Mouse (Mus musculus) limb, embryonic 14.5 days (tissue): ENCODE results near the gene Spns3. TPM values are rescaled to one million over a fixed set of nuclear protein-coding genes. Genes with fewer than 3 reads are reported as not detected.

Experiments
- ATAC-seq: fragments of 200-750 bp; cut with Nextera tagmentation; 2 replicates; pipeline ENCODE4 v1.8.0; 2017; ENCODE audit warnings: low read depth, moderate number of reproducible peaks, moderate TSS enrichment; ENCODE audit not compliant: low FRiP score
- DNase-seq: peaks from one replicate; pipeline ENCODE4 v3.0.0-alpha.2; 2015; ENCODE audit warnings: low spot score
- H3K27ac ChIP-seq: fragments of 300-500 bp; sonication (generic); replicated peaks from 2 replicates; pipeline ENCODE4 v1.5.1; 2014; ENCODE audit warnings: low read depth, mild to moderate bottlenecking, low read length, moderate library complexity, mixed read lengths
- H3K27me3 ChIP-seq: fragments of 300-500 bp; sonication (generic); 2 replicates; pipeline ENCODE4 v1.6.1; 2014; ENCODE audit warnings: low read length, mixed read lengths; ENCODE audit not compliant: control insufficient read depth, insufficient read depth
- H3K36me3 ChIP-seq: fragments of 300-500 bp; sonication (generic); 2 replicates; pipeline ENCODE4 v1.6.1; 2014; ENCODE audit warnings: mild to moderate bottlenecking, low read length, moderate library complexity, mixed read lengths; ENCODE audit not compliant: control insufficient read depth, insufficient read depth
- H3K4me1 ChIP-seq: fragments of 300-500 bp; sonication (generic); 2 replicates; pipeline ENCODE4 v1.6.1; 2014; ENCODE audit warnings: antibody characterized with exemption, low read length, mixed read lengths; ENCODE audit not compliant: control insufficient read depth, insufficient read depth
- H3K4me2 ChIP-seq: fragments of 300-500 bp; sonication (generic); replicated peaks from 2 replicates; pipeline ENCODE4 v1.6.1; 2014; ENCODE audit warnings: low read depth, mild to moderate bottlenecking, low read length, moderate library complexity; ENCODE audit not compliant: severe bottlenecking
- H3K4me3 ChIP-seq: fragments of 300-500 bp; sonication (generic); replicated peaks from 2 replicates; pipeline ENCODE4 v1.5.1; 2014; ENCODE audit warnings: low read length
- H3K9ac ChIP-seq: fragments of 300-500 bp; sonication (generic); 2 replicates; pipeline ENCODE4 v1.6.1; 2014; ENCODE audit warnings: mild to moderate bottlenecking, low read depth, low read length, moderate library complexity; ENCODE audit not compliant: severe bottlenecking
- H3K9me3 ChIP-seq: fragments of 300-500 bp; sonication (generic); 2 replicates; pipeline ENCODE4 v1.6.1; 2016; ENCODE audit warnings: low read length; ENCODE audit not compliant: control insufficient read depth
- POLR2A ChIP-seq: fragments of 200-500 bp; IDR thresholded peaks from 2 replicates; pipeline ENCODE4 v1.8.0; 2012; ENCODE audit warnings: inconsistent platforms, mild to moderate bottlenecking, moderate library complexity, borderline replicate concordance; ENCODE audit not compliant: insufficient read depth, insufficient read length; ENCODE audit errors: extremely low read depth
- WGBS: fragments of 180-500 bp; shearing (Covaris S2); extraction: QIAGEN DNeasy Blood & Tissue Kit; methylation state at CpG from one replicate; pipeline ENCODE4 v1.1.7; 2014; 5-methylcytosine and 5-hydroxymethylcytosine counted together
- polyA plus RNA-seq, 2 experiments: library from polyadenylated mRNA; depleted of rRNA in 1 of 2; stranded (reverse) in 1 of 2; unstranded in 1 of 2; fragments of >200 nt; fragmentation: Nextera tagmentation in 1 of 2; extraction: Ambion mirVana in 1 of 2; gene quantifications; 2 replicates each; pipeline versions ENCODE4 v1.2.1 to v1.2.3; 2012 to 2014

Gene Spns3
- polyA plus RNA-seq, 2 experiments = 0.41 to 0.62 TPM

DNA sequence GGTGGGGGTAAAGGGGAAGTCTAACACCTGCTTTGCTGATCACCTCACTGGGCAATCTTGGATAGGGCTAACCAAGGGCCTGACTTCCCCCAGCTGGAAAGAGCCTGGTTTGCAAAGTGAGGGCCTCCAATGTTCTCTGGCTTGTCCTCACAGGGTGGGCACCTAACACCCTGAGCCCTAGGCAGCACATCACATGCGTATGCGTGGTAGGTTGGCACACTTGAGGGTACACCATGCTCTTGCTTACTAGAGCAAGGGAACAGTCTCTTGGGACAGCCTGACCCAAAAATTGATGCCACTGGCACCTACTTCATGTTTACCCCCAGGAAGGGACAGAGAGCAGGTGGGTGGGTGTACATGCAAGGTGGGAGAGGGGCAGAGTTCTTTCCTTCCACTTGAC, 62.6 kb downstream of the Spns3 start:
- Histone ChIP-seq H3K4me3 (no peak overlapping the region), H3K4me1 (peaks cover 9% of the 10 kb centered on the region), H3K9me3 (no peaks in the 10 kb centered on the region), H3K36me3 (no peaks in the 10 kb centered on the region), H3K9ac (no peak overlapping the region), H3K27ac (no peak overlapping the region), H3K27me3 (peaks cover 28% of the 10 kb centered on the region), H3K4me2 (0 out of 2 replicates have a peak overlapping the region, but pooled peaks have one; percentile 1)
- ATAC-seq (no peak), DNase-seq (no peak)
- 83% methylated on average over 2 of the region's 2 CpGs for WGBS
- TF ChIP-seq POLR2A = no peak

DNA sequence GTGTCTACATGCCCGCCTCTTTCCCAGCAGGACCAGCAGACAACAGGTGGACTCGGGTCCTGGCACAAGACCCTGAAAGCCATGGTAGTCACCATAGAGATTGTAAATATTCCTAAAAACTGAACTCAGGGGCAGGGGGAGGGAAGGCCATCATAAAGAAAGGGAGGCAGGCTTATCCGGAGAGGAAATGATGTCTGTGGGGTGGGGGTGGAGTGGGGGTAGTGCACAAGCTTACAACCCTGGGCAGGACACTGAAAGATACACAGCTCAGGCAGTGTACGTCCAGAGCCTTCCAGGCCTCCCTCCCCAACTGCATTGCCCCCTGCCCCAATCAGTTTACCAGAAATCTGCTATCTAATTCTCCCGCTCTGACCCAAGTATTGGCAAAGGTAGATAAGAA, 63.1 kb downstream of the Spns3 start:
- no peak overlapping the region for H3K4me2 ChIP-seq
- no peak overlapping the region for H3K4me3 ChIP-seq
- no peak overlapping the region for H3K27ac ChIP-seq
- H3K27me3 ChIP-seq = peaks cover 28% of the 10 kb centered on the region
- no peaks in the 10 kb centered on the region for H3K9me3 ChIP-seq
- no peak for ATAC-seq
- no peak for TF ChIP-seq POLR2A
- DNase-seq = no peak
- peaks cover 9% of the 10 kb centered on the region for H3K4me1 ChIP-seq
- 49% methylated on average over 5 of the region's 5 CpGs for WGBS
- H3K9ac ChIP-seq = no peak overlapping the region
- H3K36me3 ChIP-seq = no peaks in the 10 kb centered on the region

DNA sequence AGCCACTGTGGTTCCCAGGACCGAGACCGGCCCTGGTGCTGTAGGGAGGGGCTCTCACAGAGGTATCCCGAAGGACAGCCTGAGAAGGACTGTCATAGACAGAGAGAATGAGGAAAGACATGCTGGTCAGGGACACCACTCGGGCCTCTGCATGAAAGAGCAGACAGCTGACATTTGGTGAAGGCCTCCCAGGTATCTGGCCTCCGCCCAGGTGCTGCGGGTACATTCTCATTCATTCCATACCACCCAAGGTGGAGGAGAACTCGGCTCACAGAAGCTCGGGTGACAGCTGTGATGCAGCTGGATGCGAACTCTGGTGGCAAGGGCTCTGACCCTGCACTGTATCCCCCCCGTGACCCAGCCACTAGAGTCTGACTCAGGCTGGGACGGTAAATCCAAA, 64.3 kb downstream of the Spns3 start:
- Histone ChIP-seq H3K9ac (no peak overlapping the region), H3K4me1 (peaks cover 9% of the 10 kb centered on the region), H3K27ac (no peak overlapping the region), H3K9me3 (no peaks in the 10 kb centered on the region), H3K4me3 (no peak overlapping the region), H3K27me3 (peaks cover 28% of the 10 kb centered on the region), H3K4me2 (no peak overlapping the region), H3K36me3 (no peaks in the 10 kb centered on the region)
- no peak for TF ChIP-seq POLR2A
- 69% methylated on average over 11 of the region's 11 CpGs for WGBS
- DNase-seq (no peak), ATAC-seq (no peak)

DNA sequence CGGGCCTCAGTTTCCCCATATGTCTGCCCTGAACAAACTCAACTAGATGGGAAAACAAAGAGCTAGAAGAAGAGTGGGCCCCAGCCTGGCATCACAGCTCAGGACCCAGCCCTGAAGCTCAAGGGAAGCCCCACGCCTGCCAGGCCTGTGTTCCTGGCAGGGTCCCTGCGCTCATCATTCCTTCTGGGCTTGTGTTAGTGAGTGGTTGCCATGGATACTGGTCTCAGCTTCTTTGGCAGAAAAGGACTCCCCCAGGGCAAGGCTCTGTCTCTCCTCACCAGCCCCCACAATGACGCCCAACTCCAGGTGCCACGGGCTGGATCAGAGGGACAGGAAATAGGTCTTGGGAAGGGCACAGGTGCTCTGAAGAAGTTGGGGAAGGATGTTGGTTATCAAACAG, 65.1 kb downstream of the Spns3 start:
- WGBS = 55% methylated on average over 5 of the region's 5 CpGs
- DNase-seq (no peak), ATAC-seq (no peak)
- peaks cover 24% of the 10 kb centered on the region for H3K27me3 ChIP-seq
- no peak for TF ChIP-seq POLR2A
- no peak overlapping the region for H3K4me3 ChIP-seq
- H3K27ac ChIP-seq = no peak overlapping the region
- H3K9me3 ChIP-seq = no peaks in the 10 kb centered on the region
- peaks cover 9% of the 10 kb centered on the region for H3K4me1 ChIP-seq
- no peak overlapping the region for H3K4me2 ChIP-seq
- no peaks in the 10 kb centered on the region for H3K36me3 ChIP-seq
- no peak overlapping the region for H3K9ac ChIP-seq

DNA sequence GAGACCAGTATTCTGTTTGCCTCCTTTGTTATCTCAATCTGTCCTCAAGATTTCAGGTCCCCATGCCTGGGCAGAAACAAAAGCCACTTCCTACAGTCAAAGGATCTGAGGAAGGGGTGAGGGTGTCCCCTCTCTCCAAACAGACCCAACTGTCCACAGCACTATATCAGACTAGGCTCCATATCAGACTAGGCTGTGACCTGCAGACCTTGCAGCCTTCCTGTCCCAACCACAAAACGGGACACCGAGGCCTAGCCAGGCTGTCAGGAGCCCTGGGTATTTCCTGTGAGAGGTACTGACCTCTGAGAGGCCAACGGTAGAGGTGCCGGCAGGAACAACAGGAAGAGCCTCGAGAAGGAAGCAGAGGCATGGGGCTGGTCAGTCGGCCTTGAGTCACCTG, 65.8 kb downstream of the Spns3 start:
- Histone ChIP-seq H3K4me2 (no peak overlapping the region), H3K36me3 (no peaks in the 10 kb centered on the region), H3K9ac (no peak overlapping the region), H3K27me3 (peaks cover 23% of the 10 kb centered on the region), H3K4me1 (peaks cover 9% of the 10 kb centered on the region), H3K9me3 (no peaks in the 10 kb centered on the region), H3K4me3 (no peak overlapping the region), H3K27ac (no peak overlapping the region)
- DNase-seq = no peak
- no peak for ATAC-seq
- WGBS = 44% methylated on average over 6 of the region's 6 CpGs
- TF ChIP-seq POLR2A = no peak

DNA sequence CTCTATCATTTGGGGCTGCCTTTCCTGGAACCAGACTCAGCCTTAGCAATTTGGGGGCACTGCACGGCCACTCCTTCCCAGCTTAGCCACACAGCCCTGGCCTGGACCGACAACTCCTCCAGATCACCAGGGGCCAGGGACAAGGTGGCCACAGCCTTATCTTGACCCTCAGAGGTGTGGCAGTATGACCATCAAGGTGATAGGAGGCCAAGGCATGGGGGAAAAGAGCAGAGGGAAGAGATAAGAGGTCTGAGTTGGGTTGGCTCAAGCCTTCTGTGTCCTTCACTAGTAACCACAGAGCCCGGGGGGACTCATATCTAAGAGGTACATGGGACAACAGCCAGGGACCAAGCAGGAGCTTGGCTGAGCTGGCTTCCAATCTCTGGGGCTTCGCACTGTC, 68.4 kb downstream of the Spns3 start:
- TF ChIP-seq POLR2A = no peak
- Histone ChIP-seq H3K27ac (no peak overlapping the region), H3K36me3 (no peaks in the 10 kb centered on the region), H3K4me2 (no peak overlapping the region), H3K27me3 (no peaks in the 10 kb centered on the region), H3K9ac (no peak overlapping the region), H3K4me1 (no peaks in the 10 kb centered on the region), H3K9me3 (no peaks in the 10 kb centered on the region), H3K4me3 (no peak overlapping the region)
- WGBS = 81% methylated on average over 4 of the region's 4 CpGs
- no peak for DNase-seq
- no peak for ATAC-seq
